Mouse (Mus musculus) thymus, adult 18-20 months (tissue): ENCODE measurements around the gene Podxl2.

Experiments used
- DNase-seq, 2 experiments: peaks; one replicate each; pipeline ENCODE4 v3.0.0; 2022; ENCODE audit warnings: mixed read lengths in 2 of 2

Gene Podxl2

DNA sequence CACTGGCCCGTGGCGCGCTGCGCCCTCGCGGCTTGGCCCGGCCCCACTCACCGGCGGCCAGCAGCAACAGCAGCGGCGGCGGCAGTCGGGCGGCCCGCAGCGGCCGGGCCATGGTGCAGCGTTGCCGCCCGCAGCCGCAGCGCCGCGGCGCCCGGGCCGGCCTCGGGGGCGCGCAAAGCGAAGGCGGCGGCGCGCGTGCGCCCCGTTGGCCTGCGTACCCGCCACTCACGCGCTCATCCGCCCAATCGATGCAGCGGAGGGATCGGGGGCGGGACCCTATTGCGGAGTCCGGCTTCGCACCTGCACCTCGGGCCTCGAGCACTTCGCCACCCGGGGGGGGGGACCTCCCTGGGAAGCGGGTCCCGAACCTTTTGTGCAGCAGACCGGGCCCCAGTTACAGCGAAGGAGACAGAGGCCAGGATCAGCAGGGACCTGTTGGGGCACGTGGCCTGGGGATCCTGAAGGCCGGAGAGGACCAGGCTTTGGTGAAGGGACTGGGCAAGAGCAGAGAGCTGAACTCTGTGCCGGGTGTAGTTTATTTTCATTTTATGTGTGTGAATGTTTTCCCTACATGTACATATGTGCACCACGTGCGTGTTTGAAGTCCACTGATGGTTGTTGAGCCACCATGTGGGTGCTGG lies at the start of gene Podxl2:
Podxl2 (minus strand) TSS at position 177 of the 641 bp plus-strand sequence.
- peak; percentile 44 to 48 for DNase-seq

DNA sequence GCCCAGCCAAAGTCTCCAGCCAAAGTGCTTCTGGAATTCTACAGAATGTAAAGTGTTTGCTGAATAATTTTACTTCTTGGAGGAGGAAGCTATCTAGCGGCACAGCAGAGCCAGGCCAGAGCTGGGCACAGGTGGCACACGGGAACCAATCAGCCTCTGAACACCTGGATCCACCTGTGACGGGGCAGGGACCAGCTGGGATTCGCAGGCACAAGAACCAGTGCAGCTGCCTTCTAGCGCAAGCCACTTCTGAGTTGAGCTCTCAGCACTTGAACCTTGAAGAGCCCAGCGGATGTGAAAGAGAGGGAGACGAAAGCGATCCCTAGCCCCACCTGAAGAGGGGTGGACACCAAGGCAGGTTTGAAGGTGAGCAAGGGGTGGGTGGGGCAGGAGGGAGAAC lies 44.0 kb upstream of the Podxl2 start:
- no peak for DNase-seq

DNA sequence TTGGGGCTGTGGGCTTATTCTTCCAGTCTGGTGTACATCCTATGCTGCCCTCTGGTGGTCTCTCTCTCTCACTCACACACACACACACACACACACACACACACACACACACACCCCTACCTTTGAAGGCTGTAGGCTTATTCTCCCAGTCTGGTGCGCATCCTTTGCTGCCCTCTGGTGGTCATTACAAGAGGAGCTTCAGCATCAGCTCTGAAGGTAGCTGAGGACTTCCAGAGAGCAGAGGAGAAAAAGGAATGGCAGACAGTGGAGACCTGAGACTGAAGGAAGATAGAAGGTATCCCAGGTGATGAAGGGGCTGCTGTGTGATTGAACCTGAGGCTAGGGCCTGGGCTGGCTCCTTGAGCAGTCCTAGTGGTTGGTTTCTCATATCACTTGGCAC lies 41.3 kb upstream of the Podxl2 start:
- DNase-seq = no peak

DNA sequence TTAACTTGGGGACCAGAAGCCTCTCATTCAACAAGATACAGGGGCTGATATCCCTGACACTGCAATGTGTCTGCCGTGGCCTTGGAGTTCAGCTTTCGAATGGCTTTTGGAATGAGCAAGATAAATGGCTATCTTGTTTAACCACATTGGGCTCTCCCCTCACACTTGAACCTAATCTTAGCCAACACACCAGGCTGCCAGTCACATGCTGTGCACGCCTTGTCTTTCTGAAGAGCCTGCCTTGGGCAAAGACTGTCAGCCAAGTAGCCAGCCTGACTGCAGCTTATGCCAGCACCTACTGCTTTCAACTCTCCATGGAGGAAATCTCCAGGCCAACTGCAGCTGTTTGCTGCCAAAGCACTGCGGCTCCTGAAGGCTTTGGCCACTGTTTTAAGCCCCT lies 40.7 kb upstream of the Podxl2 start:
- DNase-seq = no peak

DNA sequence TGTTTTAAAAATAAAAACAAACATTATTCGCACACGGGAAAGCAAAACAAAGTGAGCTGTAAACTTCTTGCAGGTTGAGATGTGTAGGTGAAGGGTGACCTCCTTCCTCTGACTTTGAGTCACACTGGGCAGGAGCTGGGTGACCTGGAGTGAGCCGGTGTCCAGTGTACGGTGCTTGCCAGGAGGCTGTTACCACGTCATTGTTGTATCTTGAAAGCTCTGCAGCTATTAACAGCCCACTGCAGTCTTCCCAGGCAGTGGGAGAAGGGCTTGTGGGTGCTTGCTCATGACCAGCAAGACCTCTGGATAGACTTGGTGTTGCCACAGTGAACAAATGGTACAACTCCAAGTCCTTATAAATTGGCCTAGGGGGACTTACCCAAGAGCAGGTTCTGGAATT lies 40.0 kb upstream of the Podxl2 start:
- DNase-seq = no peak

DNA sequence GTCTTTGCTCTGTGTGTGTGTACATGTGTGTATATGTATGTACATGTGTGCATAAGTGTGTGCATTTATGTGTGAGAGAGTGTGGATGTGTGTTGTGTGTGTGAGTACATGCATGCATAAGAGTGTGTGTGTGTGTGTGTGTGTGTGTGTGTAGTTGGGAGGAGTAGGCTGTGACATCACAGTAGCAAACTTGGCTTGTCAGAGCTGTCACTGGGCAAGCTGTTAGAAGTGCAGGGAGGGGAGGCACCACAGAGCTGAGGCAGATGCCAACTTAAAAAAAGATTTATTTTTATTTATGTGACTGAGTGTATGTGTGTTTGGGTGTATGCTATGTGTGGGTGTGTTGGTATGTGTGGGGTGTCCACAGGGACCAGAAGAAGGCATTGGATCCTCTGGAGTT lies 38.6 kb upstream of the Podxl2 start:
- DNase-seq = no peak

DNA sequence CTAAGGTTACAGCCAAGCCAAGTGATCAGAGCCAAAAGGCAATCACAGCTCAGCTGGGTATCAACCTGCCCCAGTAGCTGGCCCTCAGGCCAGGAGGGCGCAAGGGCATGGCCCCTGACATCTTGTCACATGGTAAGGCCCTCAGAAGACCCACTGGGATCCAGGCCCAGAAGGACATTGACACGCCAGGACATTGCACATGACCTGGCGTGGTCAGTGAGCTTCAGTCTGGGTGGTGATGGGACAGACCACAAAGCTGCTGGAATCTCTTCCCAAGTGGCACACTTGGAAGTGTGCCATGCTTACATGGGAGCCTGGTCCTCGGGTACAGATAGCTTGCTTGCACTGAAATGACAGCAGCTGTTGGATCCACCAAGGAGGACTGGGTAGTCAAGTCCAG lies 38.2 kb upstream of the Podxl2 start:
- DNase-seq = no peak

DNA sequence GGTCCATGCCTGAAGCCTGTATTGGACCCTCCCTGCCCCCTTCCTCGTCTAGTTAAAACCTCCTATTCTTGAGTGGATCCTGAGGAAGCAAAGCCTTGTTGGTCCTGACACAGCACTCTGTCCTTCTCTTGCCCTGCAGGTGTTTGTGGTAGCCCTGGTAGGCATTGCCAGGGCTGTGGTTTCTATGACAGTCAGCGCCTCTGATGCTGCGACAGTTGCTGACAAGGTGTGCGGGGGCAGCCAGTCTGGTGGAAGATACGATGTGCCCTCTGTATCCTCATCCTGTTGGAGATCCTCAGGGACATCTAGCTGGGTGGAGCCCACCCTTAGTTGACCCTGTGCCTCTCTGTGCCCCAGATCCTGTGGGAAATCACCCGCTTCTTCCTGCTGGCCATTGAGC lies 34.3 kb upstream of the Podxl2 start:
- DNase-seq = no peak

DNA sequence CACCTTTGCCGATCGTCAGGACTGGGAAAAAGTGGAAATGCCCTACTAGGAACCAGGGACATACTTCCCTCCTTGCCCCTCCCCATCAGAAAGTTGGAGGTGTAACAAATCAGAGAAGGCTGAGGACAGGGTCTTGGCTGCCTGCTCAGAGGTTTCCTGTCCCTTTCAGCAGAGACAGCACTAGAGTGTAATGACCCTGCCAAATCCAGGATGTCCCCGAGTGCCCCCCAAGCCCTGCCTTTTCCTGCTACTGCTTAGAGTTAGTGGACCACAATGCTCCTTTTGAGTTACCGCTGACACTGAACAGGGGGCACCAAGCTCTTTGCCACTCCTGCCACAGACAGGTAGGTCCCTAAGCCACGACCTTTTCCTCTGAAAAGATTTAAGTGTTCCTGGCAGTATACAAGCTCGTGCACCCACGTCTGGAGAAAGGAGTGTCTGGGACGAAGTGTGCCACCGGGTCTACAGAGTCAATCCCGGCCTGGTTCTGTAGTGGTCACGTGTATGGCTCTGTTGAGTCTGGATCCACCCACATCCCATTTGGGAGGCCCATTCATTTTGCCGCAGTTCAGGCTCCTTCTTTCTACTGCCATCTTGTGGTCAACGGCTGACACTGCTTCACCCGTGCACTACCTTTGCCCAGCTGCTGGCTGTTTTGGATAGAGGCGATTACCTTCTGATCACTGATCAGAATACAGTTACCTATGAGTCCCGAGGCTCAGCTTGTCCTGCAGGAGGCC lies 31.7 kb upstream of the Podxl2 start:
- no peak for DNase-seq

DNA sequence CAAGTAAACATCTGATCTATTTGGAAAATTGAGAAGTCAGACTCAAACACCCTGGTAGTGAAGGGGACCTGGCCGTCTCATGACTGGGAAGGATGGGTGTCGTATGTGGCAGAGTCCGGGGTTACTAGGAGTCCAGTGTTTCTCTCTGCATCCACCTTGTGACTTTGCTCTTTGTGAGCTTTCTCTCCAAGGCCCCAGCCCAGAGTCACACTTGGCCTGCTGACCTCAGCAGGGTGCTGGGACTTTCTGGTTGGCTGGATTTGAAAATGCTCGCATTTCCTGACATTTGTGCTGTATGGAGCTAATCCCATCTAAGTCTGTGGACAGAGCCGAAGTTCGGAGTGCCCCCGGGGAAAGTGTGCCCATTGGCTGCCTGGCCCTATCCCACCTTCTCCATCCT lies 30.2 kb upstream of the Podxl2 start:
- DNase-seq = no peak

DNA sequence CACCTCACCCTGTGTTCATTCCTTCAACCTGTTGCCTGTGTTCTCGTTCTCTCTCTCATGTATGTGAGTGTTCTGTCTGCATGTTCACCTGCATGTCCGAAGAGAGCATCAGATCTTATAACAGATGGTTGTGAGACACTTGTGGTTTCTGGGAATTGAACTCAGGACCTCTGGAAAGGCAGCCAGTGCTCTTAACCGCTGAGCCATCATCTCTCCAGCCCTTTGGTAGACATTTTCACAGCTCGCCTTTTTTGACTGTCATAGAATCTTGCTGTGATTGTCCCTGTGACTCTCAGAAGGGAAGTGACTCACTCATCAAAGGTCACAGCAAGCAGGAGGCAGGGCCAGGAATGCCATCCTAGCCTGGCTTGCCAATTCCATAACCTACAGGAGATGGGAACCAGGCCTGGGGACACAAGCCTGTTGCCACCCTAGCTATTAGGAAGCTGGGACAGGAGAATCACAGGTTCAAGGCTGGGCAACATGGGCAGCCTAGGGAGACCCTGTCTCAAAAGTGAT lies 29.7 kb upstream of the Podxl2 start:
- DNase-seq = no peak

DNA sequence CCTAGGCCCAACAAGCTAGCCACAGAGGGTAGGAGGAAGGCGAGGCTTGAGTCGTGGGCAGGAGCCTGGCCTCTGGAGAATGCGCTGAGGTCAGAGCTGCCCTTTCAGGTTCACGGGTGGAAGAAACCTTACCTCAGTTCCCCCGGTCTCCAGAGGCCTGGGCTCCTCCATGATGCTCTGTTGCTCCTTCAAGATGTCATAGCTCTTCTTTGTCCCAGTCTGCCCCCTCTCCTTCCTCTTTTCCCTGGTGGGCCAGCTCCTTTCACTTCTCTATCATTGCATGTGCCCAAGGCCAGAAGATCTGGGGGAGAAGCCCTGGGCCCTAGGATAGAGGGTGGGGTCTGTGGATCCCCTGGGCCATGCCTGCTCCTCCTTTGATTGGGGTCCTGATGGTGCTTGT lies 28.9 kb upstream of the Podxl2 start:
- no peak for DNase-seq

DNA sequence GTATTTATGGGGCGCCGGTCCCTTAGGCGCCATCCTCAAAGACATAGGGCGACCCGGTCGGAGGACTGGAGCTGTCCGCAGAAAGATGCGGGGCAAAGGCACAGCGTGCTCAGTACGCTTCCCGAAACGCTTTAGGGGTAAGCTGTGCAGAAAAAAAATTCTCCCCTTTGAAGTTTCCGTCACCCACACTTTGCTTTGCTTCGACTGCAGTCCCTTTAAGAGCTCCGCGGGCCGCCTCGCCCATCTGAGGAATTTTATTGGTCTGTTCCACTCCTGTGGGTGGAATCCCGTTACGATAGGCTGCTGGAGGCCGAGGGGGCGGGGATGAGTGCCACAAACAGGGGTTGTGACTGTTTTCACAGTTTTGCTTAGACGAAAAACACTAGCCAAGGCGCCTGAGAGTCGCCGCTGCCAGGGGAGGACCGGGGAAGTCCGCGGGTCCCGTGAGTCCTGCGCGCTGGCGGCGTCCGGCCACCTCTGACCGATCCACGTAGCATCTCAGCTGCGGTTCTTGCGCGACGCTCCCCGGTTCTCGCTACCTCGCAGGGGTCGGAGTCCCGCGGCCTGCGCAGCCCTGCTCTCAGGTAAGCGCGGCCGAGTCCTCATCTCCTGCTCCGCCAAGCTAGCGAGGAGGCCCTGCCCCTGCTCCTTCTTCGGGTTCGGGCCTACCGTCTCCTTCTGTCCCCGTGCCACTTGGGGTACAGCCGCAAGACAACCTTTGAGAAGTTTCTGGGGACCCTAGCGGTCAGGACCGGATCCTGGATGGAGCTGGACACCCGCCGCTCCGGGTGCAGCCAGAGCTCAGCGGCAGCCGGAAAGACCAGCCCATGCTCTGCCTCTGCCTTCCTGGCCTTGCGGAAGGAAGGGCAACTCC lies 27.3 kb upstream of the Podxl2 start, which contains the start of gene Tpra1:
Tpra1 (plus strand) TSS at position 305 of the 874 bp plus-strand sequence.
- peak; percentile 93 to 95 for DNase-seq

DNA sequence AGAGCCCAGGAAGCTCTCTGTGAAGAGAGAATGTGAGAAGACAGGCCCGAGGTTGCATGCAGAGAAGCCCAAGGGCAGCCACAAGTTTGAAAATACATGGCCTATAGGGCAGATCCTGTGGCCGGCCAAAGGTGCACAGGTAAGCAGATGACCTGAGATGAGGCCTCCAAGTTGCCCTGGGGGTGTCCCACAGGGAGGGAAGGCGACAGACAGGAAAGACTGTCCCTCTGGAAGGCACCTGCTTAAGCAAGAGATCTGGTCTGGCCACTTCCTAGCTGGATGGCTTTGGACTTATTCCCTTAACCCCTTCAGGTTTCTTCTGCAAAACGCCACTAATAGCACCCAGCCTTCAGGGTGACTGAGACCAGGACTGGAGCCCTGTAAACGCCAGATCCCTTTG lies 26.6 kb upstream of the Podxl2 start:
- no peak for DNase-seq

DNA sequence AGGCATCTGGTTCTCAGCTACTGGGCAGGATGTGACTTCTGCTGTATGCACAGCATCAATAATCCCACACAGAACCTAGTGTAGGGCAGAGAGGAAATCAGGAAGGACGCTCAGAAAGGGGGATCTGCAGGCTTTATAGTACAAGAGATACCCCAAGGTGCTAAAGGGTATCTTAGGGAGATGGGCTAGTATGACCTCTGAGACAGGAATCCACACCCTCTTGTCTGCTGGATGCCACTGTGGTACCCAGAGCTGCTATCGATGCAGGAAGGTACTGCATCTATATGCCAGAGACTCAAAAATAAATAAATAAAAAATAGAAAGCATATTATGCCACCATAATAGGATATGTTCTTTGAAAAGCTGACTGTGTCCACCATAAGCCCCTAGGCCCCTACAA lies 24.8 kb upstream of the Podxl2 start:
- no peak for DNase-seq

DNA sequence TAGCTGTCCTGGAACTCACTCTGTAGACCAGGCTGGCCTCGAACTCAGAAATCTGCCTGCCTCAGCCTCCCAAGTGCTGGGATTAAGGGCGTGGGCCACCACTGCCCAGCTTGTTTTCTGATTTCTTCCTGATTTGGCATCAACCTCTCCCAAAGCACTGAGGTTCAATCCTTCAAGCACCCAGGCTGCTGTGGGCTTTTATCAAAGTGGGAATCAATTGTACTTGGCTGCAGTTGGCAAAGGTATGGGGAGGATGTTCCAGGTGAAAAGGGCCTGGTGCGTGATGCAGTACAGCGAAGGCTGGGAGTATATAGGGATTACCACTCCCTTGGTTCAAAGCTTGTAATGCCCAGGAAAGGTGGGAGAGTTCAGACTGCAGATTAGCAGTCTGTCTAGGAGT lies 24.2 kb upstream of the Podxl2 start:
- no peak for DNase-seq

DNA sequence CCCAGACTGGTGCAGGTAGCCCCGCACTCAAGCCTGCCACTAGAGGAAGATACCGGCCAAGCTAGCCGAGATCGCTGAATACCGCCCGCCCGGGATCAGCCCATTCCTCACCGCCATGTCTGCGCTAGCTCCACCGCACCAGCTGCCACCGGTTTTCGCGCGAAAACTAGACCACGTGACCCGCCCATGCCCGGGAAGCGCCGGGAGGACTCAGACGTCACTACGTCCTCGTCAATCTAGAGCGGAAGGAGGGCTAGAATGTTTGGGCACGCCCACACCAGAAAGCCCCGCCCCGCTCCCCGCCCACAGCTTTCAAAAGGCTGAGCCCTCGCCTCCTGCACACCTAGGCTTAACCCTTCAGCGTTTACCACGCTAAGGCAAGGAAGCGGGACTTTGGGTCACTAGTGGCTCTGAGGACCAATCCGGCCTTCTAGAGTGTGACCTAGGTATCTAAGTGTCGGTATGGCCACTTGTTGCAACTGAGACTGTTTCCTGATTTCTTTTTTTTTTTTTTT lies 23.7 kb upstream of the Podxl2 start, which contains the start of gene Mcm2:
Mcm2 (minus strand) TSS at position 247 of the 515 bp plus-strand sequence.
- peak; percentile 95 to 96 for DNase-seq

DNA sequence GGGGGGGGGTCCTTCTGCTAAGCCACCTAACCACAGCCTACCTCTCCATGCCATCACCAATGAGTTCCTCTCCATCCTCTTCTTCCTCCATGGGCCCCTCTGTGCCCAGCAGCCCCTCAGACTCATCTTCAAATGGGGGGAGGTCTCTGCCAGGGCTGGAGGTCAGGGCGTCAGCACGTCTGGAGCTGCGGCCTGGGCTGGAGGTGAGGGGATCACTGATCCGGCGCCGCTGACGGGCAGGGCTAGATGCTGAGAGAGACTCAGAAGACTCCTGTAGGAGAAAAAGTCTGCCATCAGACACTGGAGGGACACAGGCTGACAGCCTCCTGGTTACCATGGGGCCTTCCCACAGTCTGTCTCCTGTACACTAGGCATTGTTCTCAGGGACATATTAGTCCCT lies 22.4 kb upstream of the Podxl2 start:
- DNase-seq = no peak

DNA sequence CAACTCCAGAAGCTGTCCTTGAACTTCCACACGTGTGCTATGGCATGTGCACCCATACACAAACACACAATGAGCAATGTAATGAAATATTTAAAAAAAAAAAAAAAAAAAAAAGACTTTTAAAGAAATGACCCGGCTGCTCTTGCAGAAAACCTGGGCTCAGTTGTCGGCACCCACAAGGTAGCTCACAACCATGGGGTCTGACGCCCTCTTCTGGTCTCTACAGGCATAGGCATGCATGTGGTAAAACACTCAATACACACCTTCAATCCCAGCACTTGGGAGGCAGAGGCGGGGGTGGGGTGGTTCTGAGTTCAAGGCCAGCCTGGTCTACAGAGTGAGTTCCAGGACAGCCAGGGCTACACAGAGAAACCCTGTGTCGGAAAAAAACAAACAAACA lies 21.1 kb upstream of the Podxl2 start:
- DNase-seq = no peak

DNA sequence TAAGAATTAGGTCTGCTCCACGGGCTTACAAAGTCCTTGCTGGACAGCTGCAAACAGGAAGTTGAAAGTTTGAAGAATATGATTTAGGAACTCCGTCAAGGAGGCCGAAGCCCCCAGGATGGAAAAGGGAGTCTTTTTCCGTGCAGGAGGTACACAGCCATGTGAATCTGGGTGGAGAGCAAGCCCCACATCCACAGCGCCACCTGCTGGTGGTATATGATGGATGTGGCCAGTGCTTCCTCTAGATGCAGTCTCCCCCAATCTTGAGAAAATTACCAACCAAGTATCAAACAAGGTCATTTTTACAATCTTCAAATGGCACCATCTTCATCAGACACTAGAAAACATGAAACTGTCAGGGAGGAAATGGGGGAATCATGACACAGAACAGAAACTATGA lies 18.7 kb upstream of the Podxl2 start:
- no peak for DNase-seq

DNA sequence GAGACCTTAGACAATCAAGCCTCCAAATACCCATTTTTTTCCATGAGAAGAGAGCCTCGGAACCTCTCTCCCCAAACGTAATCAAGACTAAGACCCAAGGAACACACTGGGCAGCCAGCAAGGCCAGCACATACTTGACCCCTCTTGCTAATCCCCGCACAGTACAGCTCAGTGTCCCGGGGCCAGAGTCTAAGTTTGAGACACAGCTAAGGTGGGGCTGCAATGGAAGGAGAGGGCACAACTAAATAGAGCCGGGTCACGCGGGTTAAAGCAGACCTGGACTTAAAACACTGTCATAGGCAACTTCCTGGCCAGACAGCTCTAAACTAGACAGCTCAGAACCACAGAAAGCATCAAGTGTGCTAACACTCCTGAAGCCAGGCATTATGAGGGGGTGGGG lies 16.0 kb upstream of the Podxl2 start:
- DNase-seq = no peak

DNA sequence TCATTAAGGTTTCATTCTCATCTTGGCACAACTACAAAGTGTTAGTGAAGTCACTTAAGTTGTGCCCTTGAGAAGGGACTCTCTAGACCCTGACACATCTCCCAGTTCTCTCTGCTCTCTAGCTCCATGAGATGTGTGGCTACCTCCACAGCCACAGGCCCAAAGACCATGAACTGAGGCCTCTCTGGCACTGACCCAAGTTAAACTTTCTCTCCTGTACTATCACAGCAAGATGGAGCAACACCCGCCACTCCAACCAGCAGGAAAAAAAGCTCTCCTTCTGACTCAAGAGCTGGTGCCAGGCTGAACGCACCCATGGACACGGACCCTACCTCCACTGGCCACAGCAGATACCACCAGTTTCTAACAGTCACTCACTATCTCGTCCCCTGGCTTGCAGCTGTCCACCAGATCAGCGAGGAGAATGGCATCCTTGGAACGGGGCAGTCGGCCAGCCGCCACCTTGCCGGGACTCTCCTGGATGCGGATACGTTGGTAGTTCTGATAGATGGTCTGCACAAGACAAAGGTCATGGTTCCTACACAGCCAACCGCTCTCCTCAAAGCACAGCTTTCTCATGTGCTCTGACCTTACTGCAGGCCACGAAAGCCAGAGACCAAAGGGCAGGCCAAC lies 14.7 kb upstream of the Podxl2 start:
- no peak for DNase-seq
